Mouse (Mus musculus): ENCODE results near the gene Pom121.
A peak's percentile ranks its signal among the peaks of the same experiment; 100 is the strongest.
"Not testable (repeated sequence)": the region's sequence is repeated elsewhere in the genome, so short reads cannot be mapped to it uniquely, and the experiment has no call there.

The Pom121 gene

GRCm38 (mm10) chr5:135369196-135369595, 25.1 kb downstream of the Pom121 start:
- DNase-seq (ENCODE audit: low read depth, low spot score): not testable (repeated sequence)

- no peak for DNase-seq (ENCODE audit: low read depth, low spot score)
Observed at GRCm38 (mm10) chr5:135368312-135368711, 26.0 kb downstream of the Pom121 start.

GRCm38 (mm10) chr5:135367841-135368240, 26.5 kb downstream of the Pom121 start:
- no peak for DNase-seq (ENCODE audit: low read depth, low spot score)

GRCm38 (mm10) chr5:135363540-135363939, 30.8 kb downstream of the Pom121 start:
- no peak for DNase-seq (ENCODE audit: low read depth, low spot score)

GRCm38 (mm10) chr5:135362572-135362971, 31.8 kb downstream of the Pom121 start:
- no peak for DNase-seq (ENCODE audit: low read depth, low spot score)

- DNase-seq (ENCODE audit: low read depth, low spot score): no peak
Observed at GRCm38 (mm10) chr5:135359772-135360171, 34.6 kb downstream of the Pom121 start.

- no peak for DNase-seq (ENCODE audit: low read depth, low spot score)
Observed at GRCm38 (mm10) chr5:135357556-135357955, 36.8 kb downstream of the Pom121 start.

- DNase-seq (ENCODE audit: low read depth, low spot score): no peak
Observed at GRCm38 (mm10) chr5:135356090-135356489, 38.3 kb downstream of the Pom121 start.

- DNase-seq (ENCODE audit: low read depth, low spot score): peak; percentile 80
Observed at GRCm38 (mm10) chr5:135353564-135353963, 40.8 kb downstream of the Pom121 start.

- DNase-seq (ENCODE audit: low read depth, low spot score): no peak
Observed at GRCm38 (mm10) chr5:135352995-135353394, 41.4 kb downstream of the Pom121 start, which contains the start of gene Trim50. Gene Trim50 (plus strand): TSS chr5:135353295.

- no peak for DNase-seq (ENCODE audit: low read depth, low spot score)
Observed at GRCm38 (mm10) chr5:135351606-135352005, 42.7 kb downstream of the Pom121 start.

- DNase-seq (ENCODE audit: low read depth, low spot score): no peak
Observed at GRCm38 (mm10) chr5:135349862-135350261, 44.5 kb downstream of the Pom121 start, which contains the start of gene Fkbp6. Gene Fkbp6 (minus strand): TSS chr5:135350044.

GRCm38 (mm10) chr5:135347511-135348011, 46.8 kb downstream of the Pom121 start:
- no peak for DNase-seq (ENCODE audit: low read depth, low spot score)

- DNase-seq (ENCODE audit: low read depth, low spot score): no peak
Observed at GRCm38 (mm10) chr5:135346430-135346829, 47.9 kb downstream of the Pom121 start.

- DNase-seq (ENCODE audit: low read depth, low spot score): no peak
Observed at GRCm38 (mm10) chr5:135345989-135346388, 48.4 kb downstream of the Pom121 start.

GRCm38 (mm10) chr5:135337575-135337974, 56.8 kb downstream of the Pom121 start:
- DNase-seq (ENCODE audit: low read depth, low spot score): no peak

- DNase-seq (ENCODE audit: low read depth, low spot score): no peak
Observed at GRCm38 (mm10) chr5:135331161-135331560, 63.2 kb downstream of the Pom121 start.

- no peak for DNase-seq (ENCODE audit: low read depth, low spot score)
Observed at GRCm38 (mm10) chr5:135330201-135330600, 64.1 kb downstream of the Pom121 start.

GRCm38 (mm10) chr5:135329471-135329870, 64.9 kb downstream of the Pom121 start:
- no peak for DNase-seq (ENCODE audit: low read depth, low spot score)

All from WW6 (cell line).